Mouse (Mus musculus) CH12F3 (cell line): ENCODE results near the gene Erg.

Experiments
- in situ Hi-C: fragments of 300-500 bp; cut with MboI; formaldehyde crosslinking; loops from 2 replicates; pipeline ENCODE4 v1.14.3; 2020; ENCODE audit warnings: low sequenced_read_pairs

Gene Erg

DNA sequence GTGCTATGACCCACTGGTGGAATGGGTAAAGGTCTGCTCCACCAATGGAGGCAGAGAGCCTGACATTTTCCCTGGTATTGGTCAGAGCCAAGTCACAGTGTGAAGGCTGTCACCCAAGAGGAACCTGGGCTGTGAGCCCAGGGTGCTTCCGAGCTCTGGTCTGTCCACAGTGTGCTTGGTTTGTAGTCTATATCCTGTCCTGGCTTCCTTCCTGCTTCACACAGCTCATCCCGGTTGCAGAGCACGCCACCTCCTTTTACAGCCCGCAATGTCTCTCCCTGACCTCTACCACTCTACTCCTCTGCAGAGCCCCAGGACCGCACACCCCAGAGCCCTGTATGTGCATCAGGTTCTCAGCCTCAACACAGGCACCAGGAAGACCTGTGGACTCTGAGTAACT lies 182.9 kb downstream of the Erg start:
- in situ Hi-C loops = no loop called here

DNA sequence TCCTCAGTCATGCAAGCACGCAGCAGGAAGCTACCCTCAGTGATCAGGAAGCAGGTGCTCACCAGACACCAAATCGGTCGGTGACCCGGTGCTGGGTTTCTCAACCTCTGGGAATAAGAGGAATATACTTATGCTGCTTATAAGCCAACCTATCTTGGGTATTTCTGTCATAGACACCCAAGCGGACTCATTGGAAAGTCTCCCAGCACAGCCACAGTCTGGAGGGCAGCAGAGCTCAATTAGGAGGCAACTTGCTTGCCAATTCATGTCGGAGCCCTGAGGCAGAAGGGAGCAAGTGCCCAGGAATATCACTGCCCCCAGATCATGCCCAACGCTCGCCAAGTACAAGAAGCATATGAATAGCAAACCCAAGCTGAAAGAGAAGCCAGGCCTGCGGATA lies 184.5 kb downstream of the Erg start:
- in situ Hi-C loops = no loop called here

DNA sequence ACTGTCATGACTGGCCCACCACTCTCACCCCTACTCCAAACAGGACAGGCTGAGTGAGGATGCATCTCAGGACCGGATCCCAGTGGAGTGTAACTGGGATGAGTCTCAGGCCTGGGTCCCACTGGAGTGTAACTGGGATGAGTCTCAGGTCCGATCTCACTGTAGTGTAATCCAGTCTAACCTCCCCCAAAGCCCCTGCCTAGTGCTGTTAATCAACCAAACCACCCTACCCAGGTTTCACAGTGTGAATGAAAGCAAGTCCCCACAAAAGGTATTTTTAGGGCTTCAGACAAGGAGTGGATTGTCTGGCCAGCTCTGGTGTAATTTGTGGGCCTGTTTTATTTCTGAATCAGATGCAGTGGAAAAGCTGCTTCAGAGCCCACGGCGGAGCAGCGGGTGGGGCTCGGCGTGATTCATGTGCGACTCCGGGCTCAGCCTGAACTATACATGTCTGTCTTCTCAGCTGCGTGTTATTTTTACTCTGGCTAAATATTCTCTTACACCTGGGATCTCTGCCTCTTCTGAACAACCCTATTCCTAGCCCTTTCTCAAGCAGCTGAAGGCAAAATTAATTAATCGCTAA lies 187.5 kb downstream of the Erg start:
- in situ Hi-C loops = no loop called here

DNA sequence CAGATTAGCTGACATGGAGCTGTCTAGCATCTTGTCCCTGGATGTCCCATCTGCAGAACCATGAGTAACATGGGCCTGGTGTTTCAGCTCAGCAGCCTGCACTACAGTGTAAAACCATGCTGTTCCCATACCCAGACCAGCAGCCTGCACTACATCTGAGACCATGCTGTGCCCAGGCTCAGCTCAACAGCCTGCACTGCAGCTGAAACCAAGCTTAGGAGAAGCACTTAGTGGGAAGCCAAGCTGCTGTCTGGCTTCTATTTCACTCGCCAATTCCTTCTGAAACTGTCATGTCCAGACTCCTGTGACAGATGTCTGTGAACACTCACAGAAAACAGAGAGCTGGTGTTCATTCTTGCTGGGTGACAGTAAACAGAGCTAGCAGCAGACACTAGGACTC lies 195.6 kb downstream of the Erg start:
- in situ Hi-C loops = no loop called here

DNA sequence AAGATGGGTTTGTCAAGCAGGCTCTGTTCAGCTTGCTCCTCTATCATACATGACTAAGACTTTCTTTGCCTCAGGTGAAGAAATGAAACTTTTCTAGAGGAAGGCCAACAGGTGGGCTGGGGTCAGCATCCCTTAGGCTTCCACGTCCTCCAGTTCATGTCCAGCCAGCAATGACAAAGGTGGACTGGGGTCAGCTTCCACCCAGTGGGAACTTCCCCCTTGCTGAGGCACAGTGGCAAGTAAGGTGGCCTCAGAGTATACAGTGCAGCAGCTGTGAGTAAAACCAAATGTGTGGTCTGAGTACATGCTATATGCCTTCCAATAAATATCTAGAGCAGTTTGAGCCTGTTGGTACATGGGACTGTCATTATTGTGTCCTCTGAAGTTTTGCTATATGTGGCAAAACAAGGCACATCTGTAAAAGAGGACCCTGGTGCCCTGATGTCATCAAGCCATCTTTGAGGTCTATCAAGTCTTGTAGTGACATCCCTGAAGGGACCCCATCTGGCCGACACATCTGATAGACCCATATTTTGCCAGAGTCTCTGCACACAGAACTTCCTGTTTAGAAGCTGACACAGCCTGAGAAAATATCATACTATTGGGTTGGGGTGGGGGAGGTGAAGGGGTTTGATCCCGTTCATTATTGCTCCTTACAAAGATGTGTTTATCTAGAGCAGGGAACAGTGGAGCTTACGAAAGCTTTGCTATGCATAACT lies 197.4 kb downstream of the Erg start:
- in situ Hi-C loops = no loop called here

DNA sequence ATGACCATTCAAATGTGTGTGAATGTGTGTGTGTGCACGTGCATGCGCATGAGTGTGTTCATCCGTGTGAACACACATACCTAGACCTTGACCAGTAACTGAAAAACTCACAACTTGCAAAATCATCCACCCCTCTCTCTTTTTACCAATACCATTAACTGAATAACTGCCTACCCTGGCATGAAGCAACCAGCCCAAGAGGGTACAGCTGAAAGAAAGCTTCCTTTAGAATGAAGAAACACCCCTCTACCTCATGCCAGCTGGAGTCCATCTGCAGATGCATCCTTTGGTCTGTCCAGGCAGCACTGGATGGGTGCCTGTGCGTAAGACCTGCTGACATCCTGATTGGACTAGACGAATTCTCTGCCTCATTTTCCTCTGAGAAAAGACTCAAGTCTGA lies 198.1 kb downstream of the Erg start:
- in situ Hi-C loops = no loop called here

DNA sequence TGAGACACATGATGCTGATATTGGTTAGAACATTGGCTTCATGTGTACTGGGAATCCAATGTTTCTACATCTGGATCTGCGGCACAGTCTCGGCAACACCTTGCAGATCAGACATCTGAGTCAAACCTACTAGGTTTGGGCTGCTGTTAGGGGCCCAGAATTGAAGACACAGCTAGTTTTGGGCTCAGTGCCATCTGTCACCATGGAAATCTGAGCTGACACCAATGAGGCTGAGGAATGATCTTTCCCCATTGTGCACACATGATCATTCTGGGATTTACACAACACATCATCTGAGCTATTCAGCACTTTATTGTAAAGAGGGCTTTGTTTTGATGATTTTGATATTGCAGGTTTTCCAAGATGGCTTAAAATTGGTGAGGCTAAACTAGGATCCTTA lies 199.4 kb downstream of the Erg start:
- in situ Hi-C loops = no loop called here

DNA sequence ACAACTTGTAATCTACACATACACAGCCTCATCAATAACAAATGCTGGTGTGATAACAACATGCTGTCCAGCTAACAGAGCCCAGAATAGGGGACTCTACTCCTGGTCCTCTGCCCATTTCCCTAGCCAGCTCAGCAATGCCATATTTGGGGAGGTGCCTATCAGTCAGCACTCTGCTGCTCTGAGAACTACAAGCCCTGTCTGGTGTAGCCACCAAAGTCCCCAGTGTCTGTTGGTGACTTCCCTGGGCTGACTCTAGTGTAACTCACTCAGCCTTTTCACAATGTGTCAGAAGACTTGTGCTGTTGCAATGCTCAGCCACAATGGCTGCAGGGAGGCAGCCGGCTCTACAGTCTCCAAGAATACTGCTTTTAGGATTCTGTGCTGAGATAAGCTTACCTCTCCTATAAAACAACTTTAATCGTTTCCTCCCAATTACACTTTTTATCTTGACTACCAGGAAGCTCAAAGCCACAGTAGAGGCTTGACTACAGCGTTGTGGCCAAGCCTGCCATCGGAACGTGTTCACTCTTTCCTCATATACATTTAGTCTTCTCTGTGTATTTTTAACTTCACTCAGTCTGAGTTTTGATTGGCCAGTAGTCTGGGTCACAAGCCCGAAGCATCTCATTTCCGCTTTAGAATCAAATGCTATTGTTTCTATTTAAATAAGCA lies 201.0 kb downstream of the Erg start:
- in situ Hi-C loops = no loop called here

DNA sequence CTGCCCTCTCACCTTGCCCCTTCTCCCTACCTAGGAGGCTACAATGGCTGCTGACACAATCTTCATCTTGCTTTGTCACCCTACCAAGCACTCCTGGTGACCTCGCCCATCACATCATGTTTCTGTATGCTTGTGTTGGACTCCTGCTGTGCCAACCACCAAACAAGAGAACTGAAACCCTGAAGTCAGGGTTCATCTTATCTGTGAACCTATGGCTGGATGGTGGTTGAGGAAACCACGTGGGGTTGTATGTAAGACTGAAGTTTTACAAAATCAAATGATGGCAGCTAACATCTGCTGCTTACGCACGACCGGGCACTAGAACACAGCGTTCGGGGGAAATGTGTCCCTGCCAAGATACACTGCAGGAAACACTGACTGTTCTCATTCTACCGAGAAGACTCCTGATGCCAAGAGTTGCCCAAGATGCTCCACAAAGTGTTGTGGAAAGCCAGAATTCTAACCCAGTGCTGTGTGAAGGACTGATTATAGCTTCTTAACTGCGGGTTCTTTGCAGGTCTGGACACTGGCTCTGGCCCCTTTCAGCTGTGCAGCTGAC lies 201.7 kb downstream of the Erg start:
- in situ Hi-C loops = no loop called here

DNA sequence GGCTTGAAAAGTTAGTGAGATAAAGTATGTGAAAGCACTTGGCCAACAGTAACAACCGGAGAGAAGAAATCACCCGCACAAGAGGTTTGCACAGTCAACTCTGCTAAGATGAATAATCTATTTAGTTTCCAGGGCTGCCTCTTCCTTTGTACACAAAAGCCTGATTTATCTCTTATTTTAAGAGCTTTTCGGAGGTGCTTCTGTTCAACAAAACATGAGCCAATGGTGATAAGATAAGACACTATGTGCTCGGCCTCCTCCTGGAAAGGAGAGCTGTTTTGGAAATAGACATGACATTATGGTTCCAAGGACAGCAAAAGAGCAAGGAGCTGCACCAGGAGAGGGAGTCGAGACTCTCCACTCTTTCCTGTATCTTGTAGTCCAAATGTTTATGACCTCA lies 204.1 kb downstream of the Erg start:
- in situ Hi-C loops = no loop called here

DNA sequence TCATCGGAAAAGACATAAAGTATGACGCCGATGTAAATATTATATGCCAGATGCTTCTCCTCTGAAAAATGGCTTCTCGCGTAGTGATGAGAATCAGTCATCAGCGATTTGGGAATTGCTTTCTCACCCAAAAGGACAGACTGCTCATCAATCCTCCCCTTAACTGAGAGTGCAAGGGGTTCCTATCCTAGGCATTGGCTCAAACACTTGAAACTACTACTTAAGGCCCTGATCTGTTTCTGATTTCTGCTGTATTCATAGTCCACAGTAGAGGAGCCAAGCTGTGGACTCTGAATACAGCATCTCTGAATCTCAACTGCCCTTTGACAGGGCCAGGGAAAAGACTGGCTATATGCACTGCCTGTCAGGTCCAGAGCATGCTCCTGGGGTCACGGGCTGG lies 209.6 kb downstream of the Erg start:
- in situ Hi-C loops = no loop called here

DNA sequence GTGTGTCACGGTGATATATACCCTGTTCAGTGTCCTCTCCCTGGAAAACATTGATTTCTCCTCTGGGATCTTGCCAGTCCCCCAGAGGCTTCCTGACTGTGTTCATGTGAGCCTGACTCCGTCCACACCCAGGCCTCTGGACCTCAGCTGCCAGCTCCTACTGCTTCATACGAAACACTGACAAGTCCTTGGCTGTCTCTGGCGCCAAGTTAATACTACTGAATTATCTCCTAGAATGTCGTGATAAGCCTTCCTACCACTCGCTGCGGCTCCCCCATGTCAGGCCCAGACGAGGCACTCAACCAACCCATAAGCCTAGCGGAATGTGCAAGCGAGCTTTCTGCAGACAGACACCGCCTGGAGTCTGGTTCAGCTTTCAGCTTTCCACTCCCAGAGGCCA lies 210.0 kb downstream of the Erg start:
- in situ Hi-C loops = no loop called here

DNA sequence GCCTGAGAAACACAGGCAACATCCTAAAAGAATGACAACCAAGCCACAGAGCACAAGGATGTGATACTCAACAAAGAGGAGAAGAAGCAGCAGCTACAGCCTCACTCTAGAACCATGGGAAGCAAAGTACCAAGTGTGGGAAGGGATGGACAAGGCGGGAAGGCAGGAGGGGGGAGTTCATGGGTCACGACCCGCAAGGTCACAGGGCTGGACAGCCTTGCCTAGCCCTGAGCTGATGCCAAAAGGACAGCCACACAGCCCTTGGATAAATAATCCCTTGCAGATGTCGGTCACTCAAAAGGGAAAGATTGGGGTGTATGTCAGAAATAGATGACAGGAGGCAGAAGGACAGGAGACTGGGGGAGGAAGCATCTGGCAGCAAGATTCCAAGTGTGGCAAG lies 211.7 kb downstream of the Erg start:
- in situ Hi-C loops = no loop called here

DNA sequence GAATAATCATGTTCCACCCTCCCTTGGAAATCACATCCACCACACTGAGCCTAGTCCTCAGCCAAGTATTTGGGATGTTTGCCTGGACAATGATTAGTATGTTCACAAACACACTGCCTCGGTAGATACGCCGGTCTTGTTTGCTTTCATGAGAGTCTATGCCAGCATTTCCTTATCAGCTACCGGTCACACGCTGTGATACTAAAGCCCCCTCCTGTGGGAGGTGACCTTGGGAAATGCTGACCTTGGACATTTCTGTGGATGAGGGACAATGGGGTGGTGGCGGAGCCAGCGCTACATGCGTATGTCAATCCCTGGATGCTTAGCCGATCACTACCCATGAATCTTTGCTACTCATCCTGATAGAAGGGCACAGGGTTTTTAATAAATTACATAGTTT lies 213.4 kb downstream of the Erg start:
- in situ Hi-C loops = no loop called here

DNA sequence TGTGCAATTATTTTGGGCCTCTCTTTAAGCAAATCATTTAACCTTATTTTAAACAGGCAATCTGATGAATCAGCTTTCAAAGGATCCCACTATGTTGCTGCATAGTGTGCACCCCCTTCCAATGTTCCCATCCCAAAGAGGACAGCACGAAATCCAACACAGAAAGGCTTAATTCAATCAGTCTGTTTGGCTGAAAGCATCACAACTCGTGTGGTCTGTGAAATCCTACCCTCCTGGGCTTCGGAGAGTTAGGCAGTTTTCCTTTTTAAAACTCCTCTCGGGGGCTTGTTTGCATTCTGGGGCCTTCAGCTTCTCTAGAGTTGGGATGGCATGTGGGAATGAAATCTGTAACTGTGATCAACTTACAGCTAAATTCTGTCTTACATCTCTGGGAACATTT lies 214.7 kb downstream of the Erg start:
- in situ Hi-C loops = no loop called here

DNA sequence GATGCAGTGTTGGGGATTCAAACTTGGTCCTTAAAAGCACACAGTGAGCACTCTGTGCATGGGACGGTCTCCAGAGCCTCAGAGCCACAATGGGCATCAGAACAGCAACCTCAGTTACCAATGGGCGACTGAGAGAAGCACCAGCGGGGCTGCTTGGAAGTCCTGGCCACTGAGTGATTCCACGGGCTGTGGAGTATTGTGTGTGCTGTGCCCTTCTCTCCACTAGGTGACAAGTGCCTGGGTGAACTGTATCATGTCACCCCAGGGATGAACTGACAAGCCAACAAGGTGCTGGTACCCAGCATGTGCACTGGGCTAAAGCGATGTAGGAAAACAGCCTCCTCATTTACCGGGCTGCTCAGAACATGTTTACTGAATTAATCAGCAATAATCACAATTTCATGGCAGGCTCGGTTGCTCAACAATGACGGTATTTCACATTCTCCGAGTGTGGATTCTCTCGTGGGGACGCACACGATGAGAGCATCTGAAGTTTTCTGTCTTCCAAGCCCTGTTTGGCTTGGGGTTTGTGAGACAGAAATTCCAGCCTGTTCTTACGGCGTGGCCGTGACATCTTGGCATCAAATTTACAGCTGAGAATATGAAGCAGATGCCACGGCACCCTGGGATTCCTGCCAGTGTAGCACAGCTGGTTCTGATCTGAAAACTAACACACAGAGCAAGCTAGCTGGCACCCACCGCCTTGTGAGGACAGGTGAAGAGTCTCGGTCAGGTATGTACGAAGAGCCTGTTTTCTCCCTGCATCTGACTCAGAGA lies 219.2 kb downstream of the Erg start:
- in situ Hi-C loops = no loop called here

DNA sequence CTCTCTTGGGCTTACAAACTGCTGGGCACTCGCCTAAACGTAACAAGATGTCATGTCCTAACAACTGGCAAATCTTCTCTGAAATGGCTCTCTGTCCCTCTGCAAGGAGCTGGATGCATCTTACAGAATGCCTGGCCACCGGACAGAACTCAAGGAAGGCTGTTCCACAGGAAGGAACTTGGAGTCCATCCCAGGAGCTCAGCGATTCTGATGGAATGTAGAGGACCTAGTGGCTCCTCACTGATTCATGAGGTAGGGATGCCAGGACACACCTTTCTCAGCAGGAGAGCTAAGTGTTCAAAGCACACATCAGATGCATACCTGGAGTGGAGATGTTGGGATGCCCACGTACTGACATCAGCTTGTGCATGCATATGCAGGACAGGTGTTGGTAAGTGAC lies 221.2 kb downstream of the Erg start:
- in situ Hi-C loops = no loop called here

DNA sequence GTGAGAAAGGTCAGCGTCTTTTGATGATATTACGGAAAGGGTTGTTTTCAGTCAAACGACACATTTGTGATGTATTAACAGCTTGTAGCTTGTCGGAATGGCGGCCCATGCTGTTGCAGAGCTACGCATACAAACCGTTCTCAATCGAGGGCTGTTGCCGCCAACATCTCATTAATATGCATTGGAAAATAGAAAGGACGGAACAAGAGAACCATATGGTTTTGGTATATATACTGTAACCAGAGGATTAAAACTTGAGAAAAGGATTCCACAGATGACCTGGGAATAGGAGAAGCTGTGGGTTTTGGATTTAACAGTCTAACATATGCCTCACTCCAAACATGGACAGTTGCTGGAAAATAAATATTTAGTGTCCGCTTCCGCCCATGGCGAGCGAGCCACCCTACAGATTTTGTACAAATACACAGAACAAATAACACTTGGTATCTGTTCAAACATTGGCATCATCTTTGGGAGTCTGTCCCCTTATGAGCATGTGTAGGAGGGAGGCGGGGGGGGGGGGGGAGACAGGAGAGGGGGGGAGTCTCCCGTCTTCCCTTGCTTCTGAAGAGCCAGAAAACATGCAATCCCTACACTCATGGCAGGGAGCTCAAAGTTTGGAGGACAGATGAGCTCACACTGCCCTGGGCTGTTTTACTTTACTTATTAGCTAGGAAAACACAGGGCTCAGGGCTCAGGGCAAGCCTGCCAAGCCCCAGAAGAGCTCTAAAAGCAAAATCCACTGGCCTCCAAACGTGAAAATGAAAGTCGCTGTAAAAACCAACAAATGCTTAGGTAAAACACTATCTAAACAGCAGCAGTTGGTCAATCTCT lies 222.5 kb downstream of the Erg start:
- in situ Hi-C loops = no loop called here

DNA sequence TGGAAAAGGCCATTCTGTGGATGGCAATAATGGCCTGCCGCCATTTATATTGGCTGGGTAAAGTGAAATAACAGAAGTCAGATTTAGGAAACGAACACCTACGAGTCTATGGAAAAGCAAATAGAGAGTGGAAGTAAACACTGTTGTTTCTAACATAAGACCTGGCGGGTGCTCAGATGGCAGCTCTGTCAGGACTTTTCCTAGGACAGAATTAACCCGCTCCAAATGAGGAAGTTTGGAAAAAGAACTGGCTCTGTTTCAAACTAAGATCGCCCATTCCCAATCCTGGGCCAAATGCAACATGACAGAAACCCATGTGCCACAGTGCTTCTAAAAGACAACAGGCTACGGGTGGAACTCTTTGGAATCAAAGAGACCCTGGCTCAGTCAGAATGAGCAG lies 224.4 kb downstream of the Erg start:
- in situ Hi-C loops = no loop called here

DNA sequence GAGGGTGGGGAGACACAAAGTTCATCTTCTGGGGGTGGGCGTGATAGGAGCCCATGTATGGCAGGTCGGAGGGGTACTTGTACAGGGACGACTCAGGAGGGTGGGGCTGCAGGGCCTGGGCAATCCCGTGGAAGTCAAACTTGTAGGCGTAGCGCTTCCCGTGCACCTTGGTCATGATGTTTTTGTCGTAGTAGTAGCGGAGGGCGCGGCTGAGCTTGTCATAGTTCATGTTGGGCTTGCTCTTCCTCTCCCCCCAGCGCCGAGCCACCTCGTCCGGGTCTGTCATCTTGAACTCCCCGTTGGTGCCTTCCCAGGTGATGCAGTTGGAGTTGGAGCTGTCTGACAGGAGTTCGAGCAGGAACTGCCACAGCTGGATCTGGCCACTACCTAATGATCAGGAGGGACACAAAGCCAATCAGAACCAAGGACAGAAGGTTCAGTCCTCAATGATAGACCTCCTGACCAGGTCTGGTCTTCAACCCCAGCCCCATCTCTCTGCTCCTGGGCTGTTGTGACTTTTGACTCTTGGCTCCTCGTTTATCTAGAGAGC lies 225.4 kb downstream of the Erg start:
- in situ Hi-C loops = no loop called here
